8 mouse cellular contexts compared by ENCODE assay signal in the genomic region with DNA sequence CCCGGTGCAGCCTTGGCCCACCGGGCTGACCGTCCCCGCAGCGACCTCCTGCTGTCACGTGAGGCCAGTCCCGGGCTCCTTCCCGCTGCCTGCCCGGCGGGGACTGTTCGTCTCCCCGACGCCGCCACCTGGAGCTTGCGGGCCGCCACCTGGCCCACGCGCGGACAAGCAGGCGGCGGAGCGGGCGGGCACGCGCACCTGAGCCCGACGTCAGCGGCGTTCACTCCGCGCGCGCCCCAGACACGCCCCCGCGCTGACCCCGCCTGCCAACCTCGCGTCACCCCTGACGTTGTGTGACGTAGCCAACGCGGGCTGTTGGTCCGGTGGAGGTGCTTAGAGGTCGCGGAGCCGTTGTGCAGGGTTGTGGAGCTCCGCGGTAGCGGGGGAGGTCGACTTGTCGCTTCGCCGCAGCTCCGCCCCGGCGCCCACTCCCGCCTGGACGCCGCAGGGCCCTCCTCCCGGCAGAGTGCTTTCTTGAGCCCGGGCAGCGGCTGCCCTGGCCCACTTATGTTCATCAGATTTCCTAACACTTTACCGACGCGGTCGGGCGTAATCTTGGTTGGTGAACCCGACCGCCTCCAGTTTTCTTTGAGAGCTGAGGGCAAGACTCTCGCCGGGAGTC. TPM values are rescaled to one million over a fixed set of nuclear protein-coding genes. Genes with fewer than 3 reads are reported as not detected.
DNase-seq lines count a peak whose midpoint lies in the region; ATAC-seq lines count a peak whose summit lies in the region.

A gene (minus strand): TSS at position 274 of the 622 bp plus-strand sequence.

- 0 out of 2 replicates have a peak, but pooled peaks cover 3% of the 10 kb centered on the region for H3K36me3 ChIP-seq in intestine, embryonic 14.5 days (ENCODE audit: control insufficient read depth, insufficient read depth, low read length)

- H3K4me2 ChIP-seq in intestine, embryonic 14.5 days (ENCODE audit: low read length), result peak within 1 kb of the TSS; percentile 73

- intact Hi-C loops in left cerebral cortex, postnatal 14 days (cut with DNase I), result loop anchor here (2.0 kb wide), 1 partner anchor 17 kb away; a partner anchor contains a TSS

- H3K4me1 ChIP-seq in intestine, embryonic 14.5 days (replicated peaks; ENCODE audit: control insufficient read depth, insufficient read depth, low read length), result peaks cover 54% of the 10 kb centered on the region

- ATAC-seq in intestine, embryonic 14.5 days (replicated peaks; ENCODE audit: low FRiP score, low TSS enrichment, low read depth), result peak; percentile 64

- H3K9me3 ChIP-seq in intestine, embryonic 14.5 days (ENCODE audit: control insufficient read depth, low read length), result no peaks in the 10 kb centered on the region

- WGBS in intestine, embryonic 14.5 days, result under 1% methylated on average over 72 of the region's 72 CpGs

- DNase-seq in adrenal gland, adult (ENCODE audit: inconsistent age in 2 of 2, low spot score in 1 of 2), result peak; percentile 97 to 99
- DNase-seq in embryo, embryonic 10.5 days (ENCODE audit: low spot score), result peak; percentile 94
- DNase-seq in gastrocnemius, postnatal 25 days, result peak; percentile 95
- peak; percentile 99 for DNase-seq in intestine, embryonic 14.5 days (ENCODE audit: low spot score)
- peak; percentile 93 to 95 for DNase-seq in left cerebral cortex, postnatal 14 days (ENCODE audit: low spot score in 2 of 2)
- DNase-seq in mesoderm, embryonic 11.5 days (ENCODE audit: low read depth, low spot score), result peak; percentile 93
- peak; percentile 92 to 93 for DNase-seq in right cerebral cortex, postnatal 36 days (ENCODE audit: low spot score in 2 of 2)
- peak; percentile 94 for DNase-seq in yolk sac, embryonic 10.5 days (ENCODE audit: low spot score)

- peak within 1 kb of the TSS; percentile 78 for H3K9ac ChIP-seq in intestine, embryonic 14.5 days (ENCODE audit: low read length)

- no peaks in the 10 kb centered on the region for H3K27me3 ChIP-seq in intestine, embryonic 14.5 days (replicated peaks; ENCODE audit: control insufficient read depth, insufficient read depth, low read length)

- peak within 1 kb of the TSS; percentile 72 for H3K4me3 ChIP-seq in intestine, embryonic 14.5 days (ENCODE audit: low read depth, low read length)

- H3K27ac ChIP-seq in intestine, embryonic 14.5 days (ENCODE audit: low read depth), result peak within 1 kb of the TSS; percentile 91

RNA-seq across cellular contexts. Expression of the gene that starts here (rescaled TPM):
- 10 to 100 TPM; 12.1 to 16.0 TPM for total RNA-seq in gastrocnemius, postnatal 25 days (2021)
- polyA plus RNA-seq in intestine, embryonic 14.5 days (2014; fragmentation: Nextera tagmentation; extraction: Ambion mirVana), result 13.8 and 16.1 TPM in 2 replicates
- 10 to 100 TPM; 56.1 to 66.2 TPM for total RNA-seq in left cerebral cortex, postnatal 14 days (2021)

Comparison
In these comparisons a context has a peak if more than half of its experiments do, and no peak if none do; other contexts are left out.
1. Peak in every context shown above with its lines: DNase-seq, ATAC-seq, H3K4me3 ChIP-seq and H3K27ac ChIP-seq.